Mouse (Mus musculus) intestine, embryonic 15.5 days (tissue): ENCODE results near the gene Ift172. TPM values are rescaled to one million over a fixed set of nuclear protein-coding genes. Genes with fewer than 3 reads are reported as not detected.
"Not testable (repeated sequence)": the region's sequence is repeated elsewhere in the genome, so short reads cannot be mapped to it uniquely, and the experiment has no call there.

ENCODE experiments used
- ATAC-seq: fragments of 200-750 bp; cut with Nextera tagmentation; 2 replicates; pipeline ENCODE4 v1.8.0; 2017; ENCODE audit warnings: moderate TSS enrichment, moderate library complexity
- H3K27ac ChIP-seq: fragments of 300-500 bp; sonication (generic); 2 replicates; pipeline ENCODE4 v1.5.1; 2015; ENCODE audit warnings: mild to moderate bottlenecking, inconsistent platforms
- H3K27me3 ChIP-seq: fragments of 300-500 bp; sonication (generic); replicated peaks from 2 replicates; pipeline ENCODE4 v1.6.1; 2015; ENCODE audit warnings: inconsistent platforms
- H3K36me3 ChIP-seq: fragments of 300-500 bp; sonication (generic); 2 replicates; pipeline ENCODE4 v1.6.1; 2015; ENCODE audit warnings: inconsistent platforms
- H3K4me1 ChIP-seq: fragments of 300-500 bp; sonication (generic); replicated peaks from 2 replicates; pipeline ENCODE4 v1.6.1; 2015; ENCODE audit warnings: inconsistent platforms
- H3K4me2 ChIP-seq: fragments of 300-500 bp; sonication (generic); replicated peaks from 2 replicates; pipeline ENCODE4 v1.6.1; 2015; ENCODE audit warnings: mild to moderate bottlenecking, inconsistent platforms
- H3K4me3 ChIP-seq: fragments of 300-500 bp; sonication (generic); replicated peaks from 2 replicates; pipeline ENCODE4 v1.5.1; 2015; ENCODE audit warnings: inconsistent platforms
- H3K9ac ChIP-seq: fragments of 300-500 bp; sonication (generic); 2 replicates; pipeline ENCODE4 v1.6.1; 2015; ENCODE audit warnings: inconsistent platforms
- H3K9me3 ChIP-seq: fragments of 300-500 bp; sonication (generic); 2 replicates; pipeline ENCODE4 v1.6.1; 2016; ENCODE audit warnings: inconsistent platforms
- WGBS: fragments of 180-500 bp; shearing (Covaris S2); methylation state at CpG from one replicate; pipeline ENCODE4 v1.1.7; 2015; 5-methylcytosine and 5-hydroxymethylcytosine counted together
- polyA plus RNA-seq: library from polyadenylated mRNA; unstranded; fragments of >200 nt; fragmentation: Nextera tagmentation; extraction: Ambion mirVana; gene quantifications from 2 replicates; pipeline ENCODE4 v1.2.1, GENCODE M21; 2015

The Ift172 gene
- polyA plus RNA-seq, 1 experiment from 2014 or later = 20.1 TPM

DNA sequence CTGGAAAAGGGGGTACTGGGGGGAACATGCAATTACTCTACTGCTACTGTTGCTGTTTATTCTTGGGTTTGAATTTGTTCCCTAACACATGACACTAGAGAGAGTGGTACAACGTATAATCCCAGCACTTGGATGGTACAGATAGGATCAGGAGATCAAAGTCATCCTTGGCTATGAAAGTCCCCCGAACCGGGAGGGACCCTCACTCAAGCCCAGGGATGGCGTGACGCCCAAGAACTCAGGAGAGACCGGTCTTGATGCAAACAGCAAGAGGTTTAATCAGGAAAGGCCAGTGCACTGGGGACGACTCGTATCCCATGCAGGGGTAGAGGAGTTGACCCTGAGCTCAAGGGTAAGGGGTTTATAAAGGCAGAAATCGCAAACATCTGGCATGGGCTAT is 68.2 kb downstream of the Ift172 start:
- Histone ChIP-seq H3K4me3 (no peak overlapping the region), H3K36me3 (no peaks in the 10 kb centered on the region), H3K9me3 (no peaks in the 10 kb centered on the region), H3K4me1 (peaks cover 4% of the 10 kb centered on the region; the same call in 1 of the 2 replicates), H3K27me3 (no peaks in the 10 kb centered on the region), H3K4me2 (no peak overlapping the region), H3K9ac (no peak overlapping the region), H3K27ac (no peak overlapping the region)
- no peak for ATAC-seq
- WGBS = 94% methylated on average over 9 of the region's 9 CpGs

DNA sequence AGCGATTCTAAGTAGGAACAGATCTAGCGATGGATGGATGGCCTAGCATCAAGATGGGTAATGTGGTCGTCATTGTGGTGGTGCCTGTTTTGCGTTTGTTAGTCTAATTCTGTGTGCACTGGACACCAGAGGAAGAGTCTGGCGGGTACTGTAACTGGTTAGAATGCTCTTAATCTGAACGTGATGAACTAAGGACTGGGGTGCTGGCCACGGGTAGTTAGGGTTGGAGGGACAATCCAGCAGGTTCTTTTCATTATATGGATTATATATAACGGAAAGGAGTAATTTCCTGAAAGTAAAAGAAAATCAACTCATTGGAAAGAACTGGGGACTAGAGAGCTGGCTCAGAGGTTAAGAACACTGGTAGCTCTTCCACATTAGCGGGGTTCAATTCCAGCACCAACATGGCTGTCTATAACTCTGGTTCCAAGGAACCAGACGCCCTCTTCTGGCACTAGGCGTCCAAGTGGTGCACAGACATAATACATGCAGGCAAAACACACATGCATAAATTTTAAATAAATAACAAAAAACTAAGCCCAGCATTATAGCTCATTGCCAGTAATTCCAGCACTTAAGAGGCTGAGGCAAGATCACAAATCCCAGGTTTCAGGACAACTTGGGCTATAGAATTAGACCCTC is 69.5 kb downstream of the Ift172 start:
- peak overlapping the region; percentile 74 for H3K9ac ChIP-seq
- no peaks in the 10 kb centered on the region for H3K27me3 ChIP-seq
- peak overlapping the region; percentile 84 for H3K27ac ChIP-seq
- H3K4me2 ChIP-seq = peak overlapping the region; percentile 79
- peak overlapping the region; percentile 94 for H3K4me3 ChIP-seq
- peaks cover 4% of the 10 kb centered on the region; the same call in 1 of the 2 replicates for H3K4me1 ChIP-seq
- WGBS = 11% methylated on average over 11 of the region's 11 CpGs
- no peak for ATAC-seq
- no peaks in the 10 kb centered on the region for H3K9me3 ChIP-seq
- no peaks in the 10 kb centered on the region for H3K36me3 ChIP-seq

DNA sequence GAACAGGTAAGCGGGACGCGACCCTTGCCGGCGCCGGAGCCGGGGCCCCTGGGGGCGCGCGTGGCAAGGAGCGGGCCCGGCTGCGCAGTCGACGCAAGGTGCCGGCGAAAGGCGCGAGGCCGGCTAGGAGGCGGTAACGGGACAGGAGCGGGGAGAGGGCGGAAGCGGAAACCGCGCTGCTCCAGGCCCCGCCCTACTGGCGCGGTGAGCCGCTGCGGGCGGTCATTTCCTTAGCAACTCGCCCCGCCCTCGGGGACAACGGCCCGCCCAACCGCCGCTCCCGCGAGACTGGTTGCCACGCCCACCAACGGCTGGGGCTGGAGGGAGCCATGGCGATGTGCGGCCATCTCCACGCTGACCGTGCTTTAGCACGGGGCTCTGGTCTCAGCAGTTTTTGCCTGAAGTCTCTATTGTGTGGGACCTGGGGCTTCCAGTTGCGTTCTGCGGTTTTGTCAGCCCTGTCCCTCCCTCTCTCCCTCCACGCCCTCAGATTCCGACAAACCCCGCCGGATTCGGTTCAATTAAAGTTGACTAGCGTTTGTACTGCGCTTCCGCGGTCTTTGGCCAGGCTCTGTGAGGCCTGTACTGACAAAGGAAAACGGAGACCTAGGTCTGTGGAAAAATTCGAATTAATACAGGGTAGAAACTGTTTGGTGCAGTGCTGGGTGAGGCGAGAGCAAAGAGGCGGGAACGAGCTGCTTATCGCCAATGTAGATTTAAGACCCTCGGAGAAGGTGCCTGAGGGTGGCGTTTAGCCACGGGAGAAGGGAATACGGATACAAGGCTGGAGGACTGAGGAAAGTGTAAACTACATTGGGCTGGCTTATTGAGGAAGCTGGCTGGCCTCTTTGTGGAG is 70.2 kb downstream of the Ift172 start, which contains the start of gene Ppm1g:
Ppm1g (minus strand) TSS at position 240 of the 856 bp plus-strand sequence.
- peak within 1 kb of the TSS; percentile 79 for H3K4me2 ChIP-seq
- no peaks in the 10 kb centered on the region for H3K27me3 ChIP-seq
- H3K4me3 ChIP-seq = peak within 1 kb of the TSS; percentile 94
- H3K27ac ChIP-seq = peak within 1 kb of the TSS; percentile 91
- H3K9ac ChIP-seq = peak within 1 kb of the TSS; percentile 86
- peaks cover 4% of the 10 kb centered on the region; the same call in 1 of the 2 replicates for H3K4me1 ChIP-seq
- no peaks in the 10 kb centered on the region for H3K9me3 ChIP-seq
- under 1% methylated on average over 70 of the region's 70 CpGs for WGBS
- peak; percentile 98 for ATAC-seq
- no peaks in the 10 kb centered on the region for H3K36me3 ChIP-seq

DNA sequence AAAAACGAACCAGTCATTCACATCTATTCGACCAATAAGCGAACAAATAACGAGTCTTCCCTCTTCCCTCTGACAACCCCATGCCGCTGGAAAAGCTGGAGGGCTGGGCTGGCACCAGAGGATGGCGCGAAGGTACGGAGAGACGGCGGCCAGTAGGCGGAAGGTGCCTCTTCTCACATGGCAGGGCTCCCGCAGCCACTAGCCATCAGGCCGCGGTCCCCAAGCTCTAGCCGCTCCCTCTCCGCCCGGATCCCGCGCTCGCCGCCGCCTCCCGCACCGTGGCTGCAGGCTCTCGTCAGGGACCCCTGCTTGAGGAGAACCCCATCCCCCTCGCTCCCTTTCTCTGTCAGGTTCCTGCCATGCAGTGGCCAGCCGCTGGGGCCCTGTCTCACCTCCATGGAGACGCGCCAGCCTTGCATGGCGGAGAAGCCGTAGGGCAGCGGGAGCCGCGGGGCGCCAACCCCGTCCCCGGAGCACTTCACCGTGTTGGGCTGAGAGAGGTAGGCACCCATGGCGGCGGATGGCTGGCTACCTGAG is 70.9 kb downstream of the Ift172 start:
- Histone ChIP-seq H3K4me3 (peak overlapping the region; percentile 94), H3K9me3 (no peaks in the 10 kb centered on the region), H3K4me2 (peak overlapping the region; percentile 75), H3K27ac (peak overlapping the region; percentile 91), H3K4me1 (peaks cover 4% of the 10 kb centered on the region; the same call in 1 of the 2 replicates), H3K27me3 (no peaks in the 10 kb centered on the region), H3K9ac (peak overlapping the region; percentile 86), H3K36me3 (no peaks in the 10 kb centered on the region)
- under 1% methylated on average over 40 of the region's 40 CpGs for WGBS
- ATAC-seq = no peak; the same call in 1 of the 2 replicates

DNA sequence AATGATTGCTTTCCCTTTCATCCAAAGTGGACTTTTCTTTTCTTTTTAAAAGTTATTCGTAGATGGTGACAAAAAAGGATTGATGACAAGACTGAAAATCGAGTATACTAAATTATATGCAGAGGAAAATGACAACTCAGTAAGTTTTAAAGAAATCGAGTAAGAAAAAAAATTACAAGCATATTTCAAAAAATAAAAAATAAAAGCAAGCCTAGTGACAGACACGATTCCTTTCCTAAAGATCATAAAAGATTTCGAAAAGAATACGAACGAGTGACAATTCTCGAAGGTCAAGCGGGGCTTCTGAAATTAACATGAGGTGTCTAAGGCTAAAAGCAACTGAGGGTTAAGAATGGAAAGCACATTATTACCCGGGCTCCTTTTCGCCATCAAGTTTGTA is 71.4 kb downstream of the Ift172 start:
- Histone ChIP-seq H3K27ac (0 out of 2 replicates have a peak overlapping the region, but pooled peaks have one; percentile 91), H3K9me3 (no peaks in the 10 kb centered on the region), H3K4me3 (peak overlapping the region; percentile 94), H3K4me2 (peak overlapping the region; percentile 75), H3K36me3 (no peaks in the 10 kb centered on the region), H3K4me1 (peaks cover 4% of the 10 kb centered on the region; the same call in 1 of the 2 replicates), H3K27me3 (no peaks in the 10 kb centered on the region), H3K9ac (peak overlapping the region; percentile 86)
- WGBS = 1% methylated on average over 11 of the region's 11 CpGs
- no peak for ATAC-seq

DNA sequence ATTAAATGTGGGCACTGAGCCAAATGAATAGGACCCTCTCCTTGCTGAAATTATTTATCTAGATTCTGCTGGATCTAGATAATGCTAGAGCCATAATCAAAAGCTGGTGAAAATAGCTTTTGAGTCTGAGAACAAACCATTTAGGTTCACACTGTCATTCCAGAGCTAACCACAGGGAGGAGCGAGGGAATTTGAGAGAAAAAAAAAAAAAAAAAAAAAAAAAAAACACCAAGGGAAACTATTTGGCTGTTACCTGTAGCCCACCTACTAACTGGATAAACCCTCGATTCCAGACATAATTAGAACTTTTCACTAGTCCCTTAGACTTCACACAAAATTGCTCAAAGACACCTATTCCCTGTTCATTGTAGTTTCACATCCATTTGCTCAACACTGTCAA is 71.8 kb downstream of the Ift172 start:
- H3K4me1 ChIP-seq = peaks cover 4% of the 10 kb centered on the region; the same call in 1 of the 2 replicates
- H3K4me3 ChIP-seq = peak overlapping the region; percentile 94
- no peak overlapping the region for H3K27ac ChIP-seq
- H3K9me3 ChIP-seq = no peaks in the 10 kb centered on the region
- no peaks in the 10 kb centered on the region for H3K27me3 ChIP-seq
- peak overlapping the region; percentile 75 for H3K4me2 ChIP-seq
- whole genome bisulfite sequencing = 4% methylated on average over 2 of the region's 2 CpGs
- no peak overlapping the region; the same call in 1 of the 2 replicates for H3K9ac ChIP-seq
- no peaks in the 10 kb centered on the region for H3K36me3 ChIP-seq
- ATAC-seq = no peak

DNA sequence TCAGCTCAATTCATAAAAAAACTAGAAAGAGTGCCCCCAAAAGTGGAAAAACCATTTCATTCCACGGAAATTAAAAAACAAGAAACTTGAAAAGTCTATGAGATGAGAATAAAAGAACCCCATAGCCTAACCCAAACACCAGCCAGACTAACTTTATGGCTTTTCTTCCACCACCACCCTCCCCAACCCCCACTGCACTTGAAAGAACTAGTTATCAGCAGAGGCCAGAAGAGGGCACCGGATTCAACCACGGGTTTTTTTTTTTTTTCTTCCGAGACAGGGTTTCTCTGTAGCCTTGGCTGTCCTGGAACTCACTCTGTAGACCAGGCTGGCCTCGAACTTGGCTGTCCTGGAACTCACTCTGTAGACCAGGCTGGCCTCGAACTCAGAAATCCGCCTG is 72.6 kb downstream of the Ift172 start:
- Histone ChIP-seq H3K4me3 (no peak overlapping the region), H3K36me3 (no peaks in the 10 kb centered on the region), H3K4me2 (no peak overlapping the region), H3K9ac (no peak overlapping the region), H3K4me1 (peaks cover 4% of the 10 kb centered on the region; the same call in 1 of the 2 replicates), H3K27me3 (no peaks in the 10 kb centered on the region), H3K27ac (no peak overlapping the region), H3K9me3 (no peaks in the 10 kb centered on the region)
- no peak for ATAC-seq
- WGBS = 54% methylated on average over 7 of the region's 7 CpGs

DNA sequence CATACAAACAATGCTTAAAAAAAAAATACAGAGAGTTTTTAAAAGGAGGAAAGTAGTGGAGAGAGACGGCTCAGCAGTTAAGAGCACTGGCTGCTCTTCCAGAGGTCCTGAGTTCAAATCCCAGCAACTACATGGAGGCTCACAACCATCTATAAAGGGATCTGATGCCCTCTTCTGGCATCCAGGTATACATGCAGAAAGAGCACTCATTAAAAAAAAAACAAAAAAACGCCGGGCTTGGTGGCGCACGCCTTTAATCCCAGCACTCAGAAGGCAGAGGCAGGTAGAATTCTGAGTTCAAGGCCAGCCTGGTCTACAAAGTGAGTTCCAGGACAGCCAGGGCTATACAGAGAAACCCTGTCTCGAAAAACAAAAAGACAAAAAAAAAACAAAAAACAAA is 74.4 kb downstream of the Ift172 start:
- H3K9ac ChIP-seq, H3K27ac ChIP-seq, ATAC-seq, H3K4me2 ChIP-seq, H3K9me3 ChIP-seq, H3K36me3 ChIP-seq, H3K4me1 ChIP-seq, H3K4me3 ChIP-seq, H3K27me3 ChIP-seq: not testable (repeated sequence)
- 90% methylated on average over 6 of the region's 6 CpGs for WGBS

DNA sequence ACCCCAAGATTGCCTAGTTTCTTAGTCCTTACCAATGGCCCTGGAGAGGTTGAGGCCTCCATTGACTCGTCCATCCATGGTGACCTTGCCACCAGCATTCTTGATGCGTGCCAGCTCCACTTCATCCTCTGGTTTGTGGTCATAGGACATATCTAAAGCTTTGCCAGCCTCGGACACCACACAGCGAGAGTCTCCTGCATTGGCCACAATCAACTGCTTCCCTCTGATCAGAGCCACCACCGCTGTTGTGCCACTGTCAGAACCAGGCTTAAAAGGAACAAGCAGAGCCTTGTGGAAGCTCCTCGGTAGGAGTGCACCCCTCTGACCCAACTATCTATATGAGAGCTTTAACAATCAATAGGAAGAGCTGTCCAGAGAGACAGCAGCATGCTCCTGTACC is 86.5 kb downstream of the Ift172 start:
- Histone ChIP-seq H3K9ac (no peak overlapping the region), H3K4me2 (no peak overlapping the region), H3K9me3 (0 out of 2 replicates have a peak, but pooled peaks cover 4% of the 10 kb centered on the region), H3K27ac (no peak overlapping the region), H3K27me3 (no peaks in the 10 kb centered on the region), H3K4me3 (no peak overlapping the region), H3K4me1 (peaks cover 16% of the 10 kb centered on the region), H3K36me3 (peaks cover 44% of the 10 kb centered on the region)
- WGBS = 93% methylated on average over 6 of the region's 6 CpGs
- ATAC-seq = no peak

DNA sequence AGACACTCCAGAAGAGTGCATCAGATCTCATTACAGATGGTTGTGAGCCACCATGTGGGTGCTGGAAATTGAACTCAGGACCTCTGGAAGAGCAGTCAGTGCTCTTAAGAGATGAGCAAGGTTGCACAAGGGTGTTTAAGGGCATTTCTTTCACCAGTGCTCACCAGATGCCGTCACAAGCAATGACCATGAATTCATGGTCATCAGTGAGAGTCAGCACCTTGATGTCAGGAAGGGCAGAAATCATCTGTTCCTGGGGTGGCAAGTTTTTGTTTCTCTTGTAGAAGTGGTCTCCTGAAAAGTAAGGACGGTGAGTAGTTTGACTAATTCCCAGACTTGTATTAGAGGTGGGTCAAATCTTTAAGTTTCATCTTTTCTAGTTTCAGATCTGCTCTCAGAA is 87.0 kb downstream of the Ift172 start:
- Histone ChIP-seq H3K9ac (no peak overlapping the region), H3K27ac (no peak overlapping the region), H3K4me1 (peaks cover 16% of the 10 kb centered on the region), H3K4me3 (no peak overlapping the region), H3K36me3 (peaks cover 48% of the 10 kb centered on the region), H3K4me2 (no peak overlapping the region), H3K27me3 (no peaks in the 10 kb centered on the region), H3K9me3 (0 out of 2 replicates have a peak, but pooled peaks cover 4% of the 10 kb centered on the region)
- 94% methylated on average over 2 of the region's 2 CpGs for WGBS
- no peak for ATAC-seq
